Mouse (Mus musculus) embryonic facial prominence, embryonic 11.5 days (tissue): ENCODE measurements around the gene Rcor3. TPM values are rescaled to one million over a fixed set of nuclear protein-coding genes. Genes with fewer than 3 reads are reported as not detected.

Source experiments
- ATAC-seq: fragments of 200-750 bp; cut with Nextera tagmentation; replicated peaks from 2 replicates; pipeline ENCODE4 v1.8.0; 2017; ENCODE audit warnings: low read depth; ENCODE audit not compliant: insufficient number of reproducible peaks, low FRiP score, low TSS enrichment
- DNase-seq: peaks from one replicate; pipeline ENCODE4 v3.0.0-alpha.2; 2015; ENCODE audit warnings: low spot score
- H3K27ac ChIP-seq: fragments of 300-500 bp; sonication (generic); replicated peaks from 2 replicates; pipeline ENCODE4 v1.5.1; 2014; ENCODE audit warnings: mild to moderate bottlenecking, low read depth, low read length, control low read depth
- H3K27me3 ChIP-seq: fragments of 300-500 bp; sonication (generic); 2 replicates; pipeline ENCODE4 v1.6.1; 2014; ENCODE audit warnings: mild to moderate bottlenecking, low read length, moderate library complexity, mixed read lengths; ENCODE audit not compliant: control insufficient read depth, insufficient read depth
- H3K36me3 ChIP-seq: fragments of 300-500 bp; sonication (generic); replicated peaks from 2 replicates; pipeline ENCODE4 v1.6.1; 2014; ENCODE audit warnings: low read depth, mild to moderate bottlenecking, low read length, moderate library complexity, mixed read lengths; ENCODE audit not compliant: control insufficient read depth, insufficient read depth
- H3K4me1 ChIP-seq: fragments of 300-500 bp; sonication (generic); 2 replicates; pipeline ENCODE4 v1.6.1; 2014; ENCODE audit warnings: low read length, mixed read lengths; ENCODE audit not compliant: control insufficient read depth, insufficient read depth
- H3K4me2 ChIP-seq: fragments of 300-500 bp; sonication (generic); 2 replicates; pipeline ENCODE4 v1.6.1; 2014; ENCODE audit warnings: low read depth, mild to moderate bottlenecking, control low read depth, low read length, moderate library complexity
- H3K4me3 ChIP-seq: fragments of 300-500 bp; sonication (generic); 2 replicates; pipeline ENCODE4 v1.5.1; 2014; ENCODE audit warnings: low read depth, low read length, control low read depth
- H3K9ac ChIP-seq: fragments of 300-500 bp; sonication (generic); replicated peaks from 2 replicates; pipeline ENCODE4 v1.6.1; 2014; ENCODE audit warnings: mild to moderate bottlenecking, control low read depth, low read length
- H3K9me3 ChIP-seq: fragments of 300-500 bp; sonication (generic); replicated peaks from 2 replicates; pipeline ENCODE4 v1.6.1; 2016; ENCODE audit warnings: mild to moderate bottlenecking, low read length, inconsistent platforms, mixed read lengths; ENCODE audit not compliant: control insufficient read depth
- WGBS: fragments of 180-500 bp; shearing (Covaris S2); extraction: QIAGEN DNeasy Blood & Tissue Kit; methylation state at CpG from one replicate; pipeline ENCODE4 v1.1.7; 2014; 5-methylcytosine and 5-hydroxymethylcytosine counted together
- polyA plus RNA-seq: library from polyadenylated mRNA; unstranded; fragments of >200 nt; fragmentation: Nextera tagmentation; extraction: Ambion mirVana; gene quantifications from 2 replicates; pipeline ENCODE4 v1.2.1, GENCODE M21; 2014

Gene Rcor3
- 17.3 and 18.7 TPM in 2 replicates for polyA plus RNA-seq

DNA sequence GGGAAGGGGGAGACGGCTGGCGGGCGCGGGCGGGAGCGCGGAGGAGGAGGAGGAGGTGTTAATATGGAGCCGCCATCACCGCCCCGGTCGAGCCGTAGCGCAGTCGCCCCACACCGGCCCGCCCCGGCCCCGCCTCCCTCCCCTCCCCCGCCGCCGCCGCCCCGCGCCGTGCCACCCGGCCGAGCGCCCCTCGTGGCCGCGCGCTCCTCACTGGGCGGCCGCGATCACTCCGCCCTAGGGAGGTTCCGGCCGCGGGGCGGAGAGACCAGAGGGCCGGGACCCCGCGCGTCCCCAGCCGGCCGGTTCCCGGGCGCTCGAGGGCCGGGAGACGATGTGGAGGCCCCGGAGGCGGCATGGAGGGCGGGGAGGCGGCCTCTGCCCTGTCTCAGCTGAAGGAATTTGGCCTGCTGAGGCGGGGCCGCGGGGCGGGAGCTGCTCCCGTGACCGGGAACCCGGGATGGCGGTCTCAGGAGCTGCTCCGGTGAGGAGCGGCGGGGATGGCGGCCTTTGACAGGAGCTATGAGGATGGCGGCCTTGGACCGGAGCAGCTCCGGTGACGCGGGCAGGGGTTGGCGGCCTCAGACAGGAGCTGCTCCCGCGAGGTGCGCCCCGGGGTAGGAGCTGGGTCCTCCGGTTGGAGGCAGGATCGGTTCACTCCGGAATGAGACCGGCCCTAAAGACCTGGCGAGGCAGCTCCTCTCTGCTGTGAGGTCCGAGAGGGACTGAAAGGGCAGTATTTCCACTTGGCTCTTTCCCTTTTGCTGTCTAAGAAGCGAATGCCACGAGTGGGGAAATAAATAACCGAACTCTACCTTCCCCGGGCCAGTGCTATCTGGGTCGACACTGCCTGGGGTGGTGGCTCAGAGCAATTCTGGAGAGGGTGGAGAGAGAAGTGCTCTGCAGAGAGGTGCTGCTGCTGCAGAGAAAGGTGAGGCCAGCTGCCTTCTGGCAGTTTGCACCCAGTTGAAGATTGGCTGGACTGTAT, at the start of gene Rcor3:
Gene Rcor3, minus strand, starts transcription at position 137 of the 985 bp plus-strand sequence.
- under 1% methylated on average over 52 of the region's 88 CpGs for WGBS
- H3K27ac ChIP-seq, result peak within 1 kb of the TSS; percentile 90
- H3K4me2 ChIP-seq, result peak within 1 kb of the TSS; percentile 98
- DNase-seq (peak; percentile 86), ATAC-seq (peak; percentile 82)
- peak within 1 kb of the TSS; percentile 85 for H3K4me3 ChIP-seq
- H3K9me3 ChIP-seq, result no peaks in the 10 kb centered on the region
- H3K36me3 ChIP-seq, result no peaks in the 10 kb centered on the region; the same call in 1 of the 2 replicates
- H3K9ac ChIP-seq, result peak within 1 kb of the TSS; percentile 89
- no peaks in the 10 kb centered on the region for H3K27me3 ChIP-seq
- H3K4me1 ChIP-seq, result no peaks in the 10 kb centered on the region

DNA sequence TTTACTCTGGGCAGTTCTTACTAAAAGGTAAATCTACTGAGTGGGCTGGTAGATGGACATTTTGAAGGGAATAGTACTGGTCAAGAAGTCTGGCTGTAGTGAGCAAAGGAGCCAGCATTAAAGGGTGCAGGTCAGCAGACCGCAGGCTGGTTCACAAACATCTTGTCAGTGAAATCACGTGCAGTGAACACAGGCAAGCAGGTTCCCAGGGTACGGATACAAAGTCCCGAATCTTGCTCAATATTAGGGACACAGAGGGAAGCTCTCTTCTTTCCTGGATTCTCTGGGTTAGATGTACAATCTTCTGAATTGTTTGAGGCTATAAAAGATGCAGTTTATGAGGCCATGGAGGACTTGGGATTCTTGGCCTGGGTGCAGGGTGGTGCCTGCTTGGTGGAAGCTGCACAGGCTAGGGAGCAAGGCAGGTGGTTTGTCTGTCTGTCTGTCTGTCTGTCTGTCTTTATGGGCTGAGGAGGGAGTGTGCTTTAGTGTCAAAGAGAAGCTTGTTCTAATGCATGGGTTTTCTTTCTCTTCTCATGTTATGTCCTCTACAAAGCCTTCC, 43.9 kb upstream of the Rcor3 start:
- H3K36me3 ChIP-seq, result no peaks in the 10 kb centered on the region
- H3K4me3 ChIP-seq, result no peak overlapping the region
- no peak overlapping the region for H3K9ac ChIP-seq
- no peaks in the 10 kb centered on the region for H3K4me1 ChIP-seq
- ATAC-seq (no peak), DNase-seq (no peak)
- 83% methylated on average over 4 of the region's 4 CpGs for WGBS
- no peak overlapping the region for H3K27ac ChIP-seq
- no peaks in the 10 kb centered on the region for H3K9me3 ChIP-seq
- no peaks in the 10 kb centered on the region for H3K27me3 ChIP-seq
- no peak overlapping the region for H3K4me2 ChIP-seq

DNA sequence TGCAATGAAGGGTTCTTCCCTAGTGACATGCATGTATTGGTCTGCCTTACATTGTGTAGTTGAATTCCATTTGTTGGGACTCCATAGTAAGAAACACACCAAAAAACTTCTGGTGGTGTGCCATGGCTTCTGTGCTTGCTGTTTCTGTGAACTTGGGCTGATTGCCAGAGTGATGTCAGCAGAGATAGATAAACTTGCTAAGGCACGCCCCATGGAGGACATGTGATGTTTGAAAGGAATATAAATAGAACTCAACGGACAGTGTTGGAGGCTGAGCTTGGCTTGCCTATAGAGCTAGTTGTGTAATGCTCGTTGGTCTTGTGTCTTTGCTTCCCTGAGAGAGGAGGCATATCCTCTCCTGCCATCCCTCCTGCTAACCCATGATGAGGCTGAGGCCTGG, 42.0 kb upstream of the Rcor3 start:
- Histone ChIP-seq H3K9me3 (no peaks in the 10 kb centered on the region), H3K9ac (no peak overlapping the region), H3K27me3 (no peaks in the 10 kb centered on the region), H3K4me2 (no peak overlapping the region), H3K4me1 (no peaks in the 10 kb centered on the region), H3K36me3 (no peaks in the 10 kb centered on the region), H3K4me3 (no peak overlapping the region), H3K27ac (no peak overlapping the region)
- WGBS, result 88% methylated on average over 3 of the region's 3 CpGs
- no peak for DNase-seq
- ATAC-seq, result no peak

GRCm38 (mm10) chr1:192171477-192171876, 33.6 kb upstream of the Rcor3 start:
- no peaks in the 10 kb centered on the region for H3K4me1 ChIP-seq
- no peak overlapping the region for H3K4me2 ChIP-seq
- no peak overlapping the region for H3K27ac ChIP-seq
- no peaks in the 10 kb centered on the region for H3K36me3 ChIP-seq
- no peak overlapping the region for H3K4me3 ChIP-seq
- WGBS, result 96% methylated on average over 3 of the region's 3 CpGs
- H3K9me3 ChIP-seq, result no peaks in the 10 kb centered on the region
- no peak overlapping the region for H3K9ac ChIP-seq
- ATAC-seq, result no peak
- H3K27me3 ChIP-seq, result no peaks in the 10 kb centered on the region
- no peak for DNase-seq

DNA sequence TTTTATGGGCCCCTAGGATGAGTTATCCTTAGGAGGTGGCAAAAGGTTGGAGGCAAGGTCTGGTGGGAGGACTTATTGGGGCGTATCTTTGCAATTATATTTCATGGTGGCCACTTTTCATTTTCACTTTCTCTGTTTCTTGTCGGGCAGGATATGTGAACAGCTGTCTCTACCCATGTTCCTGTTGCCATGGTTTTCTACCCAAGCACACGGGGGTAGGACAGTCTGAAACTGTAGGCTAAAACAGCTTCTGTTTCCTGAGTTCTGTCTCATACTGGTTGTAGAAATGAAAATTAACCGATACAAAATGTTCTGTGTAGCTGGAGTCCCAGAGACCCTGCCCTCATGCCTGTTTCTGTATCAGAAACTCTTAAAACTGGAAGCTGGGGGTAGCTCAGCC, 13.3 kb upstream of the Rcor3 start:
- Histone ChIP-seq H3K4me1 (no peaks in the 10 kb centered on the region), H3K4me3 (no peak overlapping the region), H3K36me3 (no peaks in the 10 kb centered on the region), H3K27me3 (no peaks in the 10 kb centered on the region), H3K9ac (no peak overlapping the region), H3K27ac (no peak overlapping the region), H3K9me3 (no peaks in the 10 kb centered on the region), H3K4me2 (no peak overlapping the region)
- DNase-seq (no peak), ATAC-seq (no peak)
- WGBS, result 88% methylated on average over 4 of the region's 4 CpGs

DNA sequence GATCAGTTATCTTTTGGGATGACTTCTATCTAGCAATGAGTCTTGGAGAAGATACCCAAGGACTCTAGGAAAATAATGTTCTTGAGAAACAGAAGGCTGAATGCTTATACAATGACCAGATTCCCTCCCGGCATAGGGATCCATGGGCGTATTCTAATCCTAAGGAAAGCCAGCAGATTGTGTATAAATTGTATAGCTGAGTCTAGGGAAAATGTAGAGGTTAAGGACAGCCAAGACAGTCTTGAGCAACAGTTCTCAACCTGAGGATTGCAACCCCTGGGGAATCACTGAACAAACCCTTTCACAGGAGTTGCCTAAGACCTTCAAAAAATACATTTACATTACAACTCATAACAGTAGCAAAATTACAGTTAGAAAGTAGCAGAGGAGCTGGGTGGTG, 2.5 kb upstream of the Rcor3 start:
- Histone ChIP-seq H3K27me3 (no peaks in the 10 kb centered on the region), H3K9me3 (no peaks in the 10 kb centered on the region), H3K27ac (no peak overlapping the region), H3K9ac (no peak overlapping the region), H3K4me1 (no peaks in the 10 kb centered on the region), H3K4me3 (no peak overlapping the region), H3K36me3 (no peaks in the 10 kb centered on the region), H3K4me2 (no peak overlapping the region)
- WGBS, result 95% methylated on average over 2 of the region's 2 CpGs
- DNase-seq (no peak), ATAC-seq (no peak)

GRCm38 (mm10) chr1:192137291-192137925, 454 bp downstream of the Rcor3 start:
- Histone ChIP-seq H3K36me3 (no peaks in the 10 kb centered on the region; the same call in 1 of the 2 replicates), H3K27ac (peak overlapping the region; percentile 90), H3K4me1 (no peaks in the 10 kb centered on the region), H3K4me2 (peak overlapping the region; percentile 98), H3K9me3 (no peaks in the 10 kb centered on the region), H3K4me3 (peak overlapping the region; percentile 85), H3K27me3 (no peaks in the 10 kb centered on the region), H3K9ac (peak overlapping the region; percentile 89)
- ATAC-seq (peak; percentile 46), DNase-seq (peak; percentile 45)
- WGBS, result 0% methylated on average over 34 of the region's 61 CpGs
